Mouse (Mus musculus): ENCODE measurements around the gene Gpr37l1. TPM values are rescaled to one million over a fixed set of nuclear protein-coding genes. Genes with fewer than 3 reads are reported as not detected.
"Not testable (repeated sequence)": the region's sequence is repeated elsewhere in the genome, so short reads cannot be mapped to it uniquely, and the experiment has no call there.

Gene Gpr37l1
- total and polyA plus RNA-seq, 3 experiments, result 0.97 to 2.3 (median 0.98) TPM

DNA sequence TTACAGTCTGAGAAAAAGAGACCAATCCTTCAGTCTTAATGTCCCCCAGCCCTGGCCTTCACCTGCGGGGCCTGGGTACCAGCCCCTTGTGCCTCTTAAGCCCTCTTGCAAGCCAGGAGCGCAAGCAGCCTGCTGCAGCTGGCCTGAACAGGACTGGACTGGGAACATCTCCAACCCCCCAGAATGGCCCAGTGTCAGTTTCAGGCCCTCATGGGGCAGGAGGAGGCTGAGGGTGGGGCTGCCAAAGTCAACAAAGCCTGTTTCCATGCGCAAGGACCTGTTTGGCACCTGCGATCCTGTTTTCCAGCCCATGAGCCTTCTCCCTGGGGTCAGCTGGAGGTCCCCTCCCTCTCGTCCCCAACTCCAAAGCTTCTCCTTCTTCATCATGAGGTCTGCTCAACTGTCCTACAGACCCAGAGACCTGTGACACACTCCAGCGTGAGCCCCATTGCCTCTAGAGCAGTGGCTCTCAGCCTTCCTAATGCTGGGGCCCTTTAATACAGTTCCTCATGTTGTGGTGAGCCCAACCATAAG is 28.5 kb upstream of the Gpr37l1 start:
- H3K79me2 ChIP-seq (replicated peaks; ENCODE audit: control insufficient read depth, insufficient read depth, low read length), result no peaks in the 10 kb centered on the region
- intact Hi-C loops (cut with DNase I), result no loop called here
- H3K27me3 ChIP-seq (ENCODE audit: control insufficient read depth, insufficient read depth, low read length), result no peaks in the 10 kb centered on the region
- H3K36me3 ChIP-seq (ENCODE audit: control insufficient read depth, insufficient read depth, low read length), result no peaks in the 10 kb centered on the region
- peaks cover 1% of the 10 kb centered on the region; the same call in 1 of the 2 replicates for H3K4me1 ChIP-seq (ENCODE audit: control insufficient read depth, insufficient read depth, low read length)
- DNase-seq, result peak; percentile 61 to 70
- no peak overlapping the region for H3K27ac ChIP-seq
- no peak overlapping the region for H3K9ac ChIP-seq (ENCODE audit: low read depth, low read length)
- H3K4me3 ChIP-seq, result no peak overlapping the region
- TF ChIP-seq EP300 (IDR thresholded peaks at IDR 0.05; ENCODE audit: insufficient read depth, low read depth, low read length) (0 out of 2 replicates have a peak, but pooled peaks have one; percentile 12), CTCF (IDR thresholded peaks at IDR 0.05) (no peak)
- 59% methylated on average over 6 of the region's 6 CpGs for WGBS

DNA sequence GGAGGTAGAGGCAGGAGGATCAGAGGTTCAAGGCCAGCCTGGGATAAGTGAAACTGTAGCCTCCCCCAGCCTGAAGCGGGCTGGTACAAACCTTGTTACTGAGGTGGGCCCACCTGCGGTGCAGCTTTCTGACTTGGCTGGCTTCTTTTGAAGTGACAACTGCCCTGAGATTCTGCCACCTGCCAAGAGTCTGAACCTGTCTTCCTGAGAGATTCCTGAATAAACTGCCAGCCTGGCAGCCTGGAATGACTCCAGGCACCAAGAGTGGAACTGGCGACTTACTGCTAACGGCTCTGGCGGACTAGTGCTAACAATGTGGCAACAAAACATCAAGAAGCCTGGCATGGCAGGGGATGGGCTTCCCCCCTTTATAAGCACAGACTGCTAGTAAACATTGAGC is 26.9 kb upstream of the Gpr37l1 start:
- H3K27me3 ChIP-seq (ENCODE audit: control insufficient read depth, insufficient read depth, low read length); H3K4me1 ChIP-seq (ENCODE audit: control insufficient read depth, insufficient read depth, low read length); intact Hi-C loops (cut with DNase I); H3K27ac ChIP-seq; DNase-seq; H3K9ac ChIP-seq (ENCODE audit: low read depth, low read length); H3K36me3 ChIP-seq (ENCODE audit: control insufficient read depth, insufficient read depth, low read length); H3K79me2 ChIP-seq (replicated peaks; ENCODE audit: control insufficient read depth, insufficient read depth, low read length); H3K4me3 ChIP-seq: not testable (repeated sequence)
- WGBS, result 87% methylated on average over 5 of the region's 5 CpGs

DNA sequence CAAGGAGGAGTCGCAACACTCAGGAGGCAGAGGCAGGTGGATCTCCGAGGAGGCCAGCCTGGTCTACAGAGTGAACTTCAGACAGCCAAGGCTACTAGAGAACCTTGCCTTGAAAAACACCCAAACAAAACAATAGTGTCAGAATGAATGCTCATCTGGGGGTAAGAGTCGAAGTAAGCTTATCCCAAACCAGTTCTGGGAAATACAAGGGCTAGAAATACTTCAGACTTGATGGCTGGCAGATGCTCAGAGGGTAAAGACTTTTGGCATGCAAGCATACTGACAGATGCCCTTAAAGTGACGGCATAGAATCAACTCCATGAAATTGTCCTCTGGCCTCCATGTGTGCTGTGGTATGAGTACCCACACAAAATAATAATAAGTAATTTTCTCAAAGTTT is 21.7 kb upstream of the Gpr37l1 start:
- H3K79me2 ChIP-seq (replicated peaks; ENCODE audit: control insufficient read depth, insufficient read depth, low read length), result no peaks in the 10 kb centered on the region
- H3K4me3 ChIP-seq, result no peak overlapping the region
- TF ChIP-seq POLR2A (IDR thresholded peaks at IDR 0.05; ENCODE audit: insufficient read depth, low read depth, low read length), result no peak
- TF ChIP-seq CTCF (IDR thresholded peaks at IDR 0.05), result no peak
- H3K27ac ChIP-seq, result no peak overlapping the region
- 81% methylated on average over 4 of the region's 4 CpGs for WGBS
- no peak for DNase-seq
- intact Hi-C loops (cut with DNase I), result no loop called here
- H3K9ac ChIP-seq (ENCODE audit: low read depth, low read length), result no peak overlapping the region
- no peaks in the 10 kb centered on the region for H3K27me3 ChIP-seq (ENCODE audit: control insufficient read depth, insufficient read depth, low read length)
- no peaks in the 10 kb centered on the region for H3K36me3 ChIP-seq (ENCODE audit: control insufficient read depth, insufficient read depth, low read length)
- no peaks in the 10 kb centered on the region for H3K4me1 ChIP-seq (ENCODE audit: control insufficient read depth, insufficient read depth, low read length)

DNA sequence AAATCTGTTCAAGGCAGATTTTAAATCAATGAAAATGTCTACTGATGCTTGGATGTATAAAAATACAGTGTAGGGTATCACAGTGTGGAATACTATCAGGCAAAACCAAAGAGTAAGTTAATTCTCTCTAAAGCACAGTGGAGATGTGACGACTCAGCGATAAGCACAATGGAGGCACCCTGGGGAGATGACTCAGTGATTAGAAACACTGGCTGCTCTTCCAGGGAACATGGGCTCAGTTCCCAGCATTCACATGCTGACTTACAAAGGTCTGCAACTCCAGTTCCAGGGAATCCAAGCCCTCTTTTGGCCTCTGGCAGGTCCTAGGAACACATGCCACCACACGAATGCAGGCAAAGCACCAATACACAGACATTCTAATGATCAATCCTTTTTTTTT is 20.7 kb upstream of the Gpr37l1 start:
- 10% methylated on average over 3 of the region's 3 CpGs for WGBS
- intact Hi-C loops (cut with DNase I), result no loop called here

DNA sequence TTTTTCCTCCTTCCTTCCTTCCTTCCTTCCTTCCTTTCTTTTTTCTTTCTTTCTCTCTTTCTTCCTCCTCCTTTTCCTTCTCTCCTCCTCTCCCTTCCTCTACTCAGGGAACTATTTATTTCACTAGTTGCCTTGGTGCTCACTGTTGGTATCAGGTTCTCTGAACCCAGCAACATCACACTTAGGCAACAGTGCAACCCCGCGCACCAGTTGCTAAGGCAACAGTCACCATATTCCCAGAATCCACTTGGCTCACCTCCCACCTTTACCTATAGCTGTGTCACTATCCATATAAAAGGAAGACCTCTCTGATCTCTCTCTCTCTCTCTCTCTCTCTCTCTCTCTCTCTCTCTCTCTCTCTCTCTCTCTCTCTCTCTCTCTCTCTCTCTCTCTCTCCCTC is 19.5 kb upstream of the Gpr37l1 start:
- DNase-seq; H3K79me2 ChIP-seq (replicated peaks; ENCODE audit: control insufficient read depth, insufficient read depth, low read length); H3K36me3 ChIP-seq (ENCODE audit: control insufficient read depth, insufficient read depth, low read length); H3K27me3 ChIP-seq (ENCODE audit: control insufficient read depth, insufficient read depth, low read length); H3K27ac ChIP-seq; intact Hi-C loops (cut with DNase I); H3K4me3 ChIP-seq; H3K9ac ChIP-seq (ENCODE audit: low read depth, low read length); H3K4me1 ChIP-seq (ENCODE audit: control insufficient read depth, insufficient read depth, low read length): not testable (repeated sequence)
- 62% methylated on average over 2 of the region's 2 CpGs for whole genome bisulfite sequencing

More for the DNA sequence above, 20.7 kb upstream of the Gpr37l1 start:
- no peaks in the 10 kb centered on the region for H3K4me1 ChIP-seq (ENCODE audit: control insufficient read depth, insufficient read depth, low read length)
- DNase-seq, result peak; percentile 36 to 57
- H3K27me3 ChIP-seq (ENCODE audit: control insufficient read depth, insufficient read depth, low read length), result no peaks in the 10 kb centered on the region
- H3K79me2 ChIP-seq (replicated peaks; ENCODE audit: control insufficient read depth, insufficient read depth, low read length), result no peaks in the 10 kb centered on the region
- no peaks in the 10 kb centered on the region for H3K36me3 ChIP-seq (ENCODE audit: control insufficient read depth, insufficient read depth, low read length)
- no peak for TF ChIP-seq POLR2A (IDR thresholded peaks at IDR 0.05; ENCODE audit: insufficient read depth, low read depth, low read length)
- no peak overlapping the region for H3K9ac ChIP-seq (ENCODE audit: low read depth, low read length)
- H3K27ac ChIP-seq, result no peak overlapping the region
- H3K4me3 ChIP-seq, result no peak overlapping the region

DNA sequence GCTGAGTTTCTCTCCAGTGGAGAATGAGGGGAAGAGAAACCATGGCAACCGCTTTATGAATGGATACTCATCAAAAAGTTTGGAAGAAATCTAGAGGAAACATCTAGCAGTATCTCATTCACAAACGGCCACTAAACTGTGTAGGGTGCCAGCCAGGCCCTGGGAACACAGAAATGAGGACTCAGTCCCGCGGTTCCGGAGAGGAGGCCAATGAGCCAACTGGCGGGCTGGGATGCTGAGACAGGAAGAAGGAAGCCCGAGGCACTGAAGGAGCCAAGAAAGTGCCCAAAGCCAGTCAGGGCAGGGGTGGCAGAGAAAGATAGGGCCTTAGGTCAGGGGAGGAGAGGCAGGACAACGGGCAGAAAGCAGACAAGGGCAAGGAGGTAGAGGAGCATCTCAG is 18.9 kb upstream of the Gpr37l1 start:
- H3K27me3 ChIP-seq (ENCODE audit: control insufficient read depth, insufficient read depth, low read length), result 0 out of 2 replicates have a peak, but pooled peaks cover 1% of the 10 kb centered on the region

DNA sequence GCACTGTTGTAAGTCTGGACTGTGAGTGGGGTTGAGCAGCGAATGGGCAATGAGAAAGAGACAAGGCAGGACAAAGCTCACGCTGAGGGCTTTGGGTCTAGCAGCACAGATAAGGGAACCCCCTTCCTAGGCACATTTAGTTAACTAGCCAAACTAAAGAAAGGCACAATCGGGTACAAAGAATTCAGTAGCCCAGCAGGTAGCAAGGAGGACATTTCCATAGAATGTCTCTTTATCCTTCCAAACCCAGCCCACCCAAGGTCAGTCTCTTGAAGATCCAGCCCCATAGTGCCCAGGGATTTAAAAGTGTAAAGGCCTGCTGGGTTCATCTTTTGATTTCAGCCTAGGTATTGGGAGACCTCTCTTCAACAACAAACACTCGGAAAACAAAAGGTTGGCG is 18.5 kb upstream of the Gpr37l1 start:
- no peak overlapping the region for H3K27ac ChIP-seq
- 82% methylated on average over 5 of the region's 5 CpGs for WGBS
- H3K4me3 ChIP-seq, result no peak overlapping the region
- H3K27me3 ChIP-seq (ENCODE audit: control insufficient read depth, insufficient read depth, low read length), result 0 out of 2 replicates have a peak, but pooled peaks cover 1% of the 10 kb centered on the region
- no peaks in the 10 kb centered on the region for H3K36me3 ChIP-seq (ENCODE audit: control insufficient read depth, insufficient read depth, low read length)
- H3K9ac ChIP-seq (ENCODE audit: low read depth, low read length), result no peak overlapping the region
- intact Hi-C loops (cut with DNase I), result no loop called here
- no peak for DNase-seq
- peaks cover 3% of the 10 kb centered on the region; the same call in 1 of the 2 replicates for H3K4me1 ChIP-seq (ENCODE audit: control insufficient read depth, insufficient read depth, low read length)
- no peaks in the 10 kb centered on the region for H3K79me2 ChIP-seq (replicated peaks; ENCODE audit: control insufficient read depth, insufficient read depth, low read length)
- TF ChIP-seq CTCF (IDR thresholded peaks at IDR 0.05), result no peak
- TF ChIP-seq POLR2A (IDR thresholded peaks at IDR 0.05; ENCODE audit: insufficient read depth, low read depth, low read length), result no peak
- TF ChIP-seq EP300 (IDR thresholded peaks at IDR 0.05; ENCODE audit: insufficient read depth, low read depth, low read length), result no peak

More for the DNA sequence above, 18.9 kb upstream of the Gpr37l1 start:
- H3K36me3 ChIP-seq (ENCODE audit: control insufficient read depth, insufficient read depth, low read length), result no peaks in the 10 kb centered on the region
- no peak for TF ChIP-seq POLR2A (IDR thresholded peaks at IDR 0.05; ENCODE audit: insufficient read depth, low read depth, low read length)
- no peak for TF ChIP-seq CTCF (IDR thresholded peaks at IDR 0.05)
- H3K4me3 ChIP-seq, result no peak overlapping the region
- H3K9ac ChIP-seq (ENCODE audit: low read depth, low read length), result no peak overlapping the region
- H3K79me2 ChIP-seq (replicated peaks; ENCODE audit: control insufficient read depth, insufficient read depth, low read length), result no peaks in the 10 kb centered on the region
- intact Hi-C loops (cut with DNase I), result no loop called here
- no peak overlapping the region for H3K27ac ChIP-seq
- no peak for DNase-seq
- WGBS, result 50% methylated on average over 8 of the region's 8 CpGs
- H3K4me1 ChIP-seq (ENCODE audit: control insufficient read depth, insufficient read depth, low read length), result peaks cover 3% of the 10 kb centered on the region; the same call in 1 of the 2 replicates

All from heart, adult 2 months (tissue).